31 mouse cellular contexts compared by ENCODE assay signal in the genomic region with DNA sequence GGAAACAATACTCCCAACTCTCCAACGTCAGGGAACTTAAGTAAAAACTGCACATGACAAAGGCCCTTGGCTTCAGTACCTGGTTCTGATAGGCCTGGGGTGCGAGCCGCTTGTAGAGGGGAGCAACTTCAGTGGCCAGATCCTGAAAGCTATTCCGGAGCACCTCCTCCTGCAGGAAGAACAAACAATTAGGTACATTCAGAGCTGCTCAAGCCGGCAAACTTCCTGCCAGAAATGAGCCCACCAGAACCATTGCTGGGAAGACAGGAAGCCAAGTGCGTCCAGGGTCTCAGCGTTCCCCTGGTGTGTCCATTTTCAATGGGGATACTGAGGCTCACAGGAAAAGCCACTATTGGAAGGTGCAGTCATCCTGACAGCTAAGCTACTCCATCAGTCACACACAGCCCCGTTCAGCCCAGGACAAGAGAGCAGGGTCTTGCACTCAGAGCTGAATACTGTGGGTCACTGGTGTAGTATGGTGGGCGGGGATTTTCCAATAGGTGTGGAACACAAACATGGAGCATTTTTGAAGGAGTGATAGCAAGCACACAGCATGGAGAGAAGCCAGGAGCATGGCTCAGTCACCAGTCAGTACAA. TPM values are rescaled to one million over a fixed set of nuclear protein-coding genes. Genes with fewer than 3 reads are reported as not detected.
DNase-seq lines count a peak whose midpoint lies in the region; ATAC-seq and TF ChIP-seq lines count a peak whose summit lies in the region.
"Had no signal": no experiment of that assay in that cellular context is flagged by ENCODE, and none has a peak within 500 bp of the region (broad histone marks: within the 10 kb centered on the region; RNA-seq: fewer than 3 reads in every experiment).

No protein-coding gene starts in this region.

- DNase-seq in heart, adult 11 months, result peak; percentile 92
- DNase-seq in heart, postnatal 4 days, result no peak
- no peak for DNase-seq in heart, postnatal 0 days (ENCODE audit: low spot score)
- DNase-seq: adrenal gland, adult 2 months; adrenal gland, postnatal 14 days; B cell, adult 2 months; cerebellum, adult 11-12 months; cerebellum, adult 8-10 months; cerebellum, postnatal 10 days; cerebellum, postnatal 36 days; embryo, embryonic 11 days; gastrocnemius, postnatal 10 days; heart, postnatal 36 days; kidney, adult 18-20 months; kidney, adult 9 months had no signal

- H3K36me3 ChIP-seq in heart, embryonic 12.5 days, result peaks cover 99% of the 10 kb centered on the region
- H3K36me3 ChIP-seq in heart, embryonic 13.5 days, result peaks cover 100% of the 10 kb centered on the region
- peaks cover 98% of the 10 kb centered on the region for H3K36me3 ChIP-seq in heart, postnatal 0 days (replicated peaks; ENCODE audit: control insufficient read depth, insufficient read depth, low read length)
- peaks cover 63% of the 10 kb centered on the region for H3K36me3 ChIP-seq in heart, embryonic 11.5 days (ENCODE audit: control insufficient read depth, insufficient read depth, low read length)

- H3K4me2 ChIP-seq in heart, embryonic 12.5 days, result no peak overlapping the region
- H3K4me2 ChIP-seq in heart, embryonic 13.5 days, result no peak overlapping the region
- H3K4me2 ChIP-seq in heart, postnatal 0 days (ENCODE audit: low read depth, low read length), result no peak overlapping the region
- no peak overlapping the region for H3K4me2 ChIP-seq in heart, embryonic 11.5 days
- H3K4me2 ChIP-seq: embryonic facial prominence, embryonic 13.5 days; forebrain, embryonic 12.5 days; forebrain, embryonic 15.5 days; hindbrain, embryonic 14.5 days had no signal

- no peak for TF ChIP-seq CTCF in heart, postnatal 0 days (IDR thresholded peaks at IDR 0.05; ENCODE audit: low read depth)

- WGBS in heart, embryonic 12.5 days, result 63% methylated on average over 9 of the region's 9 CpGs
- WGBS in heart, embryonic 13.5 days, result 78% methylated on average over 9 of the region's 9 CpGs
- WGBS in heart, postnatal 0 days, result 73% methylated on average over 9 of the region's 9 CpGs
- 77% methylated on average over 9 of the region's 9 CpGs for WGBS in heart, embryonic 11.5 days (ENCODE audit: insufficient replicate concordance)

- H3K27me3 ChIP-seq in heart, embryonic 12.5 days (replicated peaks), result no peaks in the 10 kb centered on the region
- no peaks in the 10 kb centered on the region for H3K27me3 ChIP-seq in heart, embryonic 13.5 days (replicated peaks)
- H3K27me3 ChIP-seq in heart, postnatal 0 days (ENCODE audit: control insufficient read depth, insufficient read depth, low read length), result no peaks in the 10 kb centered on the region
- no peaks in the 10 kb centered on the region for H3K27me3 ChIP-seq in heart, embryonic 11.5 days (ENCODE audit: control insufficient read depth, insufficient read depth, low read length)
- H3K27me3 ChIP-seq: CH12.LX; embryonic facial prominence, embryonic 13.5 days; forebrain, embryonic 12.5 days; forebrain, embryonic 15.5 days; Patski had no signal

- 0 out of 2 replicates have a peak, but pooled peaks cover 4% of the 10 kb centered on the region for H3K4me1 ChIP-seq in heart, embryonic 12.5 days (replicated peaks)
- no peaks in the 10 kb centered on the region for H3K4me1 ChIP-seq in heart, embryonic 13.5 days
- H3K4me1 ChIP-seq in heart, postnatal 0 days (ENCODE audit: control insufficient read depth, insufficient read depth), result no peaks in the 10 kb centered on the region
- no peaks in the 10 kb centered on the region for H3K4me1 ChIP-seq in heart, embryonic 11.5 days (ENCODE audit: control insufficient read depth, insufficient read depth, low read length)
- H3K4me1 ChIP-seq: embryonic facial prominence, embryonic 10.5 days; embryonic facial prominence, embryonic 13.5 days; forebrain, embryonic 12.5 days; forebrain, embryonic 15.5 days had no signal

- no peak for ATAC-seq in heart, embryonic 12.5 days (ENCODE audit: insufficient number of reproducible peaks, low FRiP score)
- ATAC-seq in heart, embryonic 13.5 days (ENCODE audit: extremely low read depth, insufficient number of reproducible peaks, low FRiP score, low TSS enrichment), result no peak
- ATAC-seq in heart, postnatal 0 days (ENCODE audit: insufficient read depth, low read depth), result 0 out of 2 replicates have a peak, but pooled peaks have one; percentile 3
- ATAC-seq in heart, embryonic 11.5 days (replicated peaks; ENCODE audit: insufficient number of reproducible peaks, low FRiP score, low TSS enrichment), result no peak
- no peak for ATAC-seq in activated CD4-positive, CD25-positive, alpha-beta regulatory T cell, adult 4 months
- ATAC-seq: forebrain, embryonic 15.5 days; hindbrain, postnatal 0 days; inflammation-experienced regulatory T-cells, adult 6 months; intestine, embryonic 16.5 days; Patski had no signal

- no peak overlapping the region for H3K9ac ChIP-seq in heart, embryonic 12.5 days
- H3K9ac ChIP-seq in heart, embryonic 13.5 days, result no peak overlapping the region
- no peak overlapping the region for H3K9ac ChIP-seq in heart, postnatal 0 days (replicated peaks; ENCODE audit: low read depth, low read length)
- no peak overlapping the region for H3K9ac ChIP-seq in heart, embryonic 11.5 days (ENCODE audit: low read depth, low read length)
- H3K9ac ChIP-seq: embryonic facial prominence, embryonic 13.5 days; forebrain, embryonic 12.5 days; forebrain, embryonic 15.5 days; hindbrain, embryonic 14.5 days had no signal

- no peak for TF ChIP-seq EP300 in heart, postnatal 0 days (IDR thresholded peaks at IDR 0.05; ENCODE audit: low read depth)

- no peak overlapping the region for H3K4me3 ChIP-seq in heart, embryonic 12.5 days
- no peak overlapping the region for H3K4me3 ChIP-seq in heart, embryonic 13.5 days
- no peak overlapping the region for H3K4me3 ChIP-seq in heart, postnatal 0 days (ENCODE audit: low read depth, low read length)
- H3K4me3 ChIP-seq in heart, embryonic 11.5 days (ENCODE audit: low read depth, low read length), result no peak overlapping the region
- H3K4me3 ChIP-seq: embryonic facial prominence, embryonic 10.5 days; embryonic facial prominence, embryonic 13.5 days; erythroblast, embryonic 14.5 days; forebrain, embryonic 12.5 days; forebrain, embryonic 15.5 days had no signal

- no peak overlapping the region for H3K27ac ChIP-seq in heart, embryonic 12.5 days (ENCODE audit: poor library complexity, severe bottlenecking)
- H3K27ac ChIP-seq in heart, embryonic 13.5 days (replicated peaks), result 0 out of 2 replicates have a peak overlapping the region, but pooled peaks have one; percentile 5
- H3K27ac ChIP-seq in heart, postnatal 0 days (ENCODE audit: low read depth), result no peak overlapping the region
- H3K27ac ChIP-seq in heart, embryonic 11.5 days (ENCODE audit: low read depth, low read length), result no peak overlapping the region
- H3K27ac ChIP-seq: embryonic facial prominence, embryonic 10.5 days; embryonic facial prominence, embryonic 13.5 days; forebrain, embryonic 12.5 days; forebrain, embryonic 15.5 days; hindbrain, embryonic 14.5 days; hindbrain, postnatal 0 days had no signal

- no peaks in the 10 kb centered on the region for H3K9me3 ChIP-seq in heart, embryonic 12.5 days (replicated peaks)
- no peaks in the 10 kb centered on the region for H3K9me3 ChIP-seq in heart, embryonic 13.5 days
- H3K9me3 ChIP-seq in heart, postnatal 0 days (replicated peaks; ENCODE audit: control insufficient read depth, low read length), result no peaks in the 10 kb centered on the region
- H3K9me3 ChIP-seq in heart, embryonic 11.5 days (replicated peaks; ENCODE audit: control insufficient read depth, low read length), result no peaks in the 10 kb centered on the region
- H3K9me3 ChIP-seq: embryonic facial prominence, embryonic 10.5 days; embryonic facial prominence, embryonic 13.5 days; forebrain, embryonic 12.5 days; forebrain, embryonic 15.5 days; G1E had no signal

RNA-seq across cellular contexts. Expression of a gene that starts 24.9 kb away (rescaled TPM):
- 262 and 274 TPM in 2 replicates for polyA plus RNA-seq in heart, embryonic 12.5 days (2016; fragmentation: Nextera tagmentation; extraction: Ambion mirVana)
- 233 and 264 TPM in 2 replicates for polyA plus RNA-seq in heart, embryonic 13.5 days (2015; fragmentation: Nextera tagmentation; extraction: Ambion mirVana)
- total RNA-seq in heart, postnatal 4 days (2021), result 100 to 1,000 TPM; 232 to 238 TPM
- 32.0 and 36.3 TPM in 2 replicates for total RNA-seq in heart, postnatal 0 days (2014; rRNA removed; ENCODE audit: low replicate concordance)
- polyA plus RNA-seq in heart, postnatal 0 days (2015; fragmentation: Nextera tagmentation; extraction: Ambion mirVana), result 492 and 553 TPM in 2 replicates
- 279 and 280 TPM in 2 replicates for polyA plus RNA-seq in heart, embryonic 11.5 days (2014; fragmentation: Nextera tagmentation; extraction: Ambion mirVana)
- 10 to 100 TPM; 66.0 to 72.3 TPM for polyA plus RNA-seq in activated CD4-positive, CD25-positive, alpha-beta regulatory T cell, adult 4 months (2017; shearing (Covaris generic))

RNA-seq across cellular contexts. Expression of a gene that starts 48.0 kb away (rescaled TPM):
- 42.6 and 43.3 TPM in 2 replicates for polyA plus RNA-seq in heart, embryonic 12.5 days (2016; fragmentation: Nextera tagmentation; extraction: Ambion mirVana)
- 30.4 and 30.7 TPM in 2 replicates for polyA plus RNA-seq in heart, embryonic 13.5 days (2015; fragmentation: Nextera tagmentation; extraction: Ambion mirVana)
- 10 to 100 TPM; 32.2 to 34.3 TPM for total RNA-seq in heart, postnatal 4 days (2021)
- 33.8 and 35.0 TPM in 2 replicates for total RNA-seq in heart, postnatal 0 days (2014; rRNA removed; ENCODE audit: low replicate concordance)
- 15.1 and 15.9 TPM in 2 replicates for polyA plus RNA-seq in heart, postnatal 0 days (2015; fragmentation: Nextera tagmentation; extraction: Ambion mirVana)
- 42.2 and 49.5 TPM in 2 replicates for polyA plus RNA-seq in heart, embryonic 11.5 days (2014; fragmentation: Nextera tagmentation; extraction: Ambion mirVana)
- 10 to 100 TPM; 66.3 to 74.8 TPM for polyA plus RNA-seq in activated CD4-positive, CD25-positive, alpha-beta regulatory T cell, adult 4 months (2017; shearing (Covaris generic))

RNA-seq across cellular contexts. Expression of a gene that starts 48.1 kb away (rescaled TPM):
- polyA plus RNA-seq in heart, embryonic 12.5 days (2016; fragmentation: Nextera tagmentation; extraction: Ambion mirVana), result 38.9 TPM in 2 replicates
- polyA plus RNA-seq in heart, embryonic 13.5 days (2015; fragmentation: Nextera tagmentation; extraction: Ambion mirVana), result 27.6 and 30.9 TPM in 2 replicates
- total RNA-seq in heart, postnatal 4 days (2021), result 10 to 100 TPM; 10.7 to 15.0 TPM
- 3.6 and 4.7 TPM in 2 replicates for total RNA-seq in heart, postnatal 0 days (2014; rRNA removed; ENCODE audit: low replicate concordance)
- 8.5 and 8.9 TPM in 2 replicates for polyA plus RNA-seq in heart, postnatal 0 days (2015; fragmentation: Nextera tagmentation; extraction: Ambion mirVana)
- 44.5 and 45.4 TPM in 2 replicates for polyA plus RNA-seq in heart, embryonic 11.5 days (2014; fragmentation: Nextera tagmentation; extraction: Ambion mirVana)
- 100 to 1,000 TPM; 124 to 145 TPM for polyA plus RNA-seq in activated CD4-positive, CD25-positive, alpha-beta regulatory T cell, adult 4 months (2017; shearing (Covaris generic))
